Mouse (Mus musculus) embryonic facial prominence, embryonic 14.5 days (tissue): Measurements from ENCODE around the gene Gm11985. TPM values are rescaled to one million over a fixed set of nuclear protein-coding genes. Genes with fewer than 3 reads are reported as not detected.

ENCODE experiments used
- ATAC-seq: fragments of 200-750 bp; cut with Nextera tagmentation; 2 replicates; pipeline ENCODE4 v1.8.0; 2017; ENCODE audit warnings: low read depth, moderate number of reproducible peaks, moderate TSS enrichment
- DNase-seq: peaks from one replicate; pipeline ENCODE4 v3.0.0-alpha.2; 2015; ENCODE audit warnings: low spot score
- H3K27ac ChIP-seq: fragments of 300-500 bp; sonication (generic); replicated peaks from 2 replicates; pipeline ENCODE4 v1.5.1; 2014; ENCODE audit warnings: low read depth, mild to moderate bottlenecking, low read length, moderate library complexity
- H3K27me3 ChIP-seq: fragments of 300-500 bp; sonication (generic); replicated peaks from 2 replicates; pipeline ENCODE4 v1.6.1; 2014; ENCODE audit warnings: low read length; ENCODE audit not compliant: control insufficient read depth, insufficient read depth
- H3K36me3 ChIP-seq: fragments of 300-500 bp; sonication (generic); 2 replicates; pipeline ENCODE4 v1.6.1; 2014; ENCODE audit warnings: low read length, mixed read lengths; ENCODE audit not compliant: control insufficient read depth, insufficient read depth
- H3K4me1 ChIP-seq: fragments of 300-500 bp; sonication (generic); 2 replicates; pipeline ENCODE4 v1.6.1; 2014; ENCODE audit warnings: antibody characterized with exemption, low read length; ENCODE audit not compliant: control insufficient read depth, insufficient read depth
- H3K4me2 ChIP-seq: fragments of 300-500 bp; sonication (generic); 2 replicates; pipeline ENCODE4 v1.6.1; 2014; ENCODE audit warnings: low read depth, mild to moderate bottlenecking, low read length, moderate library complexity, mixed read lengths
- H3K4me3 ChIP-seq: fragments of 300-500 bp; sonication (generic); 2 replicates; pipeline ENCODE4 v1.5.1; 2014; ENCODE audit warnings: low read depth, mild to moderate bottlenecking, low read length
- H3K9ac ChIP-seq: fragments of 300-500 bp; sonication (generic); 2 replicates; pipeline ENCODE4 v1.6.1; 2014; ENCODE audit warnings: low read depth, mild to moderate bottlenecking, low read length, moderate library complexity, mixed read lengths
- H3K9me3 ChIP-seq: fragments of 300-500 bp; sonication (generic); 2 replicates; pipeline ENCODE4 v1.6.1; 2016; ENCODE audit warnings: low read length; ENCODE audit not compliant: control insufficient read depth
- WGBS: fragments of 180-500 bp; shearing (Covaris S2); extraction: QIAGEN DNeasy Blood & Tissue Kit; methylation state at CpG from one replicate; pipeline ENCODE4 v1.1.7; 2014; 5-methylcytosine and 5-hydroxymethylcytosine counted together
- polyA plus RNA-seq: library from polyadenylated mRNA; unstranded; fragments of >200 nt; fragmentation: Nextera tagmentation; extraction: Ambion mirVana; gene quantifications from 2 replicates; pipeline ENCODE4 v1.2.1, GENCODE M21; 2014

Gm11985 gene
- polyA plus RNA-seq, 1 experiment from 2014 or later = not detected

DNA sequence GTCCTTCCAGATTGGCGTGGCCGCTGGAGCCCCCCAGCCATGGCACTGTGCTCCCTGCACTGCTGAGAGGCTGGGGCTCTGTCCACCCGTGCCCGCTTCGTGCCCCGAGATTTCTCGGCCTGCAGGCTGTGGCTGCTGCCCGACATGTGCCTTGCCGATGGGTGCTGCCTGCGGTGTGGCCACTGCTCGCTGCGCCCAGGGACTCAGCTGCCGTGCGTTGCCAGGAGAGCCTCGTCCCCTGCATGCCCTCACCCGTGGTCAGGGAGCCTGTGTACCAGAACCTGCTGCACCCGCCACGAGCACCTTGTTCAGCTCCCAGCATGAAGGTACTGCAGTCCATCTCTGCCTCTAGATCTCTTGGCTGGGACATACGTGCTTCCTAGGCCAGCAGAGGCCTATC lies 9.6 kb upstream of the Gm11985 start:
- Histone ChIP-seq H3K9ac (no peak overlapping the region), H3K4me2 (no peak overlapping the region), H3K4me1 (no peaks in the 10 kb centered on the region), H3K27me3 (no peaks in the 10 kb centered on the region), H3K9me3 (no peaks in the 10 kb centered on the region), H3K27ac (no peak overlapping the region), H3K36me3 (no peaks in the 10 kb centered on the region), H3K4me3 (no peak overlapping the region)
- no peak for ATAC-seq
- DNase-seq = no peak
- 93% methylated on average over 19 of the region's 19 CpGs for WGBS

GRCm38 (mm10) chr11:7197491-7197941 lies 9.1 kb upstream of the Gm11985 start, which contains the start of gene Igfbp1:
Gene Igfbp1 (plus strand): TSS chr11:7197782.
- no peaks in the 10 kb centered on the region for H3K4me1 ChIP-seq
- no peak within 1 kb of the TSS for H3K9ac ChIP-seq
- no peak within 1 kb of the TSS for H3K4me3 ChIP-seq
- no peak within 1 kb of the TSS for H3K27ac ChIP-seq
- H3K9me3 ChIP-seq = no peaks in the 10 kb centered on the region
- ATAC-seq (no peak), DNase-seq (no peak)
- 48% methylated on average over 12 of the region's 12 CpGs for WGBS
- no peaks in the 10 kb centered on the region for H3K36me3 ChIP-seq
- H3K27me3 ChIP-seq = no peaks in the 10 kb centered on the region
- no peak within 1 kb of the TSS for H3K4me2 ChIP-seq

DNA sequence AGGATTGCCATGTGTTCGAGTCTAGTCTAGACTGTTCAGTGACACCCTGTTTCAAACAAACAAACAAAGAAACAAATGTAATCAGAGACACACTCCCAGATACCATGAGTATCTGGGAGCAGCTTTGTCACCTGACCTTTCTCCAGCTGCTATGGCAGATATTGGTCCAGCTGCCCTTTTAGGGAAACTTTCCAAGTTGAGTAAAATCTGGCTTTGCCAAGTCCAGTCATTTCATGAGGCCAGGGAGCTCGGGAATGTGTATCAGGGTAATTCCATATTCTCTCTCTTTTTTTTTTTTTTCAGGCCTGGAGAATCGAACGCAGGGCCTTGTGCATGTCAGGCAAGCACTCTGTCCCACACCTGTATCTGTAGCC lies 6.9 kb upstream of the Gm11985 start:
- H3K9me3 ChIP-seq = no peaks in the 10 kb centered on the region
- no peak overlapping the region for H3K9ac ChIP-seq
- no peak for DNase-seq
- H3K36me3 ChIP-seq = no peaks in the 10 kb centered on the region
- WGBS = 82% methylated on average over 4 of the region's 4 CpGs
- H3K4me2 ChIP-seq = no peak overlapping the region
- no peak overlapping the region for H3K4me3 ChIP-seq
- H3K27ac ChIP-seq = no peak overlapping the region
- no peak for ATAC-seq
- no peaks in the 10 kb centered on the region for H3K4me1 ChIP-seq
- H3K27me3 ChIP-seq = no peaks in the 10 kb centered on the region

- Histone ChIP-seq H3K27me3 (no peaks in the 10 kb centered on the region), H3K9ac (no peak overlapping the region), H3K9me3 (no peaks in the 10 kb centered on the region), H3K4me3 (no peak overlapping the region), H3K4me1 (no peaks in the 10 kb centered on the region), H3K36me3 (no peaks in the 10 kb centered on the region), H3K4me2 (no peak overlapping the region), H3K27ac (no peak overlapping the region)
- DNase-seq = no peak
- no peak for ATAC-seq
- WGBS = 94% methylated on average over 10 of the region's 10 CpGs
Measured at GRCm38 (mm10) chr11:7194432-7195311, 6.3 kb upstream of the Gm11985 start.

DNA sequence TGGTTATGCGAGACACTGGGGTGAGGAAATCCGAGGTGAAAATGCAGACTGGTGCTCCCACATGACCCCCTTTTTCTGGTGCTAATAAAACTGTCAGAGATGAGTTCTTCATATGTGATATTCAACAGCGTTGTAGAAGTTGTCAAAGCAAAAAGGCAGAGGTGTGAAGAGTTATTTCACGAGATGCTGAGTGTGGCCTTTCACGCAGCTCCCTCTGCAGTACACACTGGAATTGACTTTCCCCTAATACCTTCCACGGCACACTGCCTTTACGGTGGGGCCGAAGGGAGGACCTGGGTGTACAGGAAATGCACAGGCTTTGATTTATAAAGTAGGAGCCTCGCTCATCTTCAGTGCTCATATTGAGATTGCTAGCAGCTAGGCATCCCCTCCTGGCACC lies 4.8 kb upstream of the Gm11985 start:
- Histone ChIP-seq H3K27ac (no peak overlapping the region), H3K4me2 (no peak overlapping the region), H3K27me3 (no peaks in the 10 kb centered on the region), H3K36me3 (no peaks in the 10 kb centered on the region), H3K4me1 (no peaks in the 10 kb centered on the region), H3K9ac (no peak overlapping the region), H3K4me3 (no peak overlapping the region), H3K9me3 (no peaks in the 10 kb centered on the region)
- no peak for DNase-seq
- ATAC-seq = no peak
- 73% methylated on average over 9 of the region's 9 CpGs for WGBS

- no peak for ATAC-seq
- H3K27ac ChIP-seq = no peak overlapping the region
Measured at GRCm38 (mm10) chr11:7192710-7193109, 4.3 kb upstream of the Gm11985 start.

GRCm38 (mm10) chr11:7187472-7187871 lies 897 bp downstream of the Gm11985 start:
- H3K9ac ChIP-seq = no peak overlapping the region
- ATAC-seq (no peak), DNase-seq (no peak)
- H3K27me3 ChIP-seq = no peaks in the 10 kb centered on the region
- WGBS = 38% methylated on average over 8 of the region's 8 CpGs
- no peak overlapping the region for H3K4me3 ChIP-seq
- no peaks in the 10 kb centered on the region for H3K9me3 ChIP-seq
- H3K27ac ChIP-seq = no peak overlapping the region
- H3K4me1 ChIP-seq = no peaks in the 10 kb centered on the region
- H3K36me3 ChIP-seq = no peaks in the 10 kb centered on the region
- H3K4me2 ChIP-seq = no peak overlapping the region

More at GRCm38 (mm10) chr11:7192710-7193109, 4.3 kb upstream of the Gm11985 start:
- H3K4me3 ChIP-seq = no peak overlapping the region
- no peaks in the 10 kb centered on the region for H3K4me1 ChIP-seq
- H3K27me3 ChIP-seq = no peaks in the 10 kb centered on the region
- H3K9me3 ChIP-seq = no peaks in the 10 kb centered on the region
- H3K9ac ChIP-seq = no peak overlapping the region
- no peaks in the 10 kb centered on the region for H3K36me3 ChIP-seq
- WGBS = 56% methylated on average over 6 of the region's 6 CpGs
- no peak overlapping the region for H3K4me2 ChIP-seq
- DNase-seq = no peak

- ATAC-seq = no peak
- no peak overlapping the region; the same call in 1 of the 2 replicates for H3K9ac ChIP-seq
Measured at GRCm38 (mm10) chr11:7184420-7184819, 3.9 kb downstream of the Gm11985 start.

More at GRCm38 (mm10) chr11:7184420-7184819, 3.9 kb downstream of the Gm11985 start:
- H3K27me3 ChIP-seq = no peaks in the 10 kb centered on the region
- H3K4me2 ChIP-seq = no peak overlapping the region
- no peaks in the 10 kb centered on the region for H3K9me3 ChIP-seq
- no peaks in the 10 kb centered on the region for H3K36me3 ChIP-seq
- H3K27ac ChIP-seq = no peak overlapping the region
- WGBS = 21% methylated on average over 1 of the region's 1 CpGs
- H3K4me3 ChIP-seq = no peak overlapping the region
- no peak for DNase-seq
- no peaks in the 10 kb centered on the region for H3K4me1 ChIP-seq
